Mouse (Mus musculus): ENCODE results near the gene Arhgef28. TPM values are rescaled to one million over a fixed set of nuclear protein-coding genes. Genes with fewer than 3 reads are reported as not detected.
A peak's percentile ranks its signal among the peaks of the same experiment; 100 is the strongest.

Gene Arhgef28
- 10 to 100 TPM; 37.3 to 45.1 TPM for total RNA-seq (2021)

DNA sequence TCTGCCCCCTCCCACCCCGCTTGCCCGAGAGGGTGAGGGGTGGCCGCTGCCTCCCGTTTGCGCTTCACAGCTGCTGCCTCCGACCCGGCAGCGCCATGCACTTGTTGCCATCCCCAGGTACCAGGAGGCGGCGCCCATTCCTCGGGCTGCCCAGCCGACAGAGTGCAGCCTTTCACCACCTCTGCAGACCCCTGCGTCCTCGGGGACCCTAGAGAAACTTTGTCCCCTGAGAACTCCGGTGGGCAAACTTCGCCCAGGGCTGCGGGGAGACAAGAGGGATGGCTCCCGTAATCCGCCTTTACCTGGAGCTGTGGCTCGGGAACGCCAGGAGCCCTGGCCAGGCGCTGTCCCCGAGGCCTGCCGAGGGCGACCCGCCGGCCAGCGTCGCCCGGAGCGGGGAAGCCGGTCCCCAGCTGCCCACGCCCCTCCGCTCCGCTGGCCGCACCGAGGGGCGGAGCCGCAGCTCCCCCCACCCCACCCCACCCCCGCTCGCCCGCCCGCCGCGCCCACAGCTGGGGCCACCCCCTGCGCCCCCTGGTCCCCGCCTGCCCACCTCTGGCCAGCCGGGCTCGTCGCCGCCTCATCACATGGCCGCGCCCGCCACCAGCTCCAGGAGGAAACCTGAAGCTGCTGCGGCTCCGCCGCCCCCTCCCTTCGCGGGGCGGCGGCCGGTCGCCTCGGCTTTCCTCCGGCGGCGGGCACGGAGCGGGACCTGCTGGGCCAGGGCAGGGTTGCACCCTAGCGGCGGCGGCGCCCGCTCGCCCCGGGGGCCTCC lies at the start of gene Arhgef28:
Gene Arhgef28, minus strand, starts transcription at position 669 of the 775 bp plus-strand sequence.
- intact Hi-C loops (cut with DNase I): no loop called here
- DNase-seq (ENCODE audit: low spot score in 2 of 2): peak; percentile 38 to 48

- intact Hi-C loops (cut with DNase I): no loop called here
Observed at GRCm38 (mm10) chr13:98254921-98255320, 48.7 kb upstream of the Arhgef28 start.

GRCm38 (mm10) chr13:98249594-98249993 lies 43.4 kb upstream of the Arhgef28 start:
- no peak for DNase-seq (ENCODE audit: low spot score in 2 of 2)
- intact Hi-C loops (cut with DNase I): loop anchor here (10.0 kb wide), 1 partner anchor 1015 kb away; no protein-coding TSS in a partner anchor

More at GRCm38 (mm10) chr13:98254921-98255320, 48.7 kb upstream of the Arhgef28 start:
- peak; percentile 71 to 93 for DNase-seq (ENCODE audit: low spot score in 2 of 2)

DNA sequence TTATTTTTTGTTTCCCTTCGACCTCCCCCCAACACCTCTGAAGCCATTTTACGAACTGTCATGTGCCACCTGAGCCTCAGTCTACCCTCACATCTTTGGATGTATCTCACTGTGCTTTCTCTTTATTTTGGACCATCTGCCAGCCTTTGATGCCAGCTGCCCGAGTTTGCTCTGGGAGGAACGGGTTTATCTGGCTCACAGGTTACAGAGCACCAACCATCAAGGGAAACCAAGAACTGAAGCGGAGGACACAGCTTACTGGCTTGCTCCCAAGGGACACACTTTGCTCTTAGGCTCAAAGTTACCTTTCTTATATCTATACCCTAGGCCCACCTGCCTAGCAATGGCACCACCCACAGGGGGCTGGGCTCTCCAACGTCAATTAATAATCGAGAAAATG lies 39.1 kb upstream of the Arhgef28 start:
- DNase-seq (ENCODE audit: low spot score in 2 of 2): no peak
- intact Hi-C loops (cut with DNase I): loop anchor here (10.0 kb wide), 1 partner anchor 1011 kb away; no protein-coding TSS in a partner anchor

DNA sequence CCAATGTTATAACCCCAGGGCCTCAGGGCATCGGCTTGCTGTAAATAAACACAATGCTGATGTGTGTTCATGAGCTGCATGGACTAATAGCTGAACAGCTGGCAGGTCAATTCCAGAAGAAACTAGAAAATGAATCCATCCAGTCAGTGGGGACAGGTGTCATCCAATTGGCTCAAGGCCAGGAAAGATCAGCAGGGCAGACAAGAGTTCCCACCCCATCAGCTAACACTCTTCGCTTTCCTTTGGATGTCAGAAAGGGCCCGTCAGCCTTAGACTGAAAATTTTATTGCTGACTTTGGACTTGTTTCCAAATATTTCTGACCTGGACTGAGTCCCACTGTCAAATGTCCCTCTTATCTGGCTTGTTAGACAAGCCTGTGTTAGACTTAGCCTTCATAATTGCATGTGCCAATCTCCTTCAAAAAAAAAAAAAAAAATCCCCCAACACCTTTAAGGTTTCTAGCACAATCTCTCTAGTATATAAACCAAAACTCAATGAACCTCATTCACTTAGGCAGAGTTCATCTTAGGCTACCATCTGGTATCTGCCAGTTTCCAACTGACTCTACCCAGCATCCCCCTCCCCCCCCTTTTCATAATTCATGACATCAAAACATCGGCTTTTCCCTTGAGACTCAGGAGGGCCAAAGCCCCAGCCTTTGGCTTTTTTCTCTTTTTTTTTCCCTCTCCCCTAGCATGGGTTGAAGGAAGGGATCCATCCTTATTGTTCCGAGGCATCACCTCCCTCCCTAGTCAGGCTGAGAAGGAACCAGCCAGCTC lies 38.5 kb upstream of the Arhgef28 start:
- DNase-seq (ENCODE audit: low spot score in 2 of 2): no peak
- intact Hi-C loops (cut with DNase I): loop anchor here (10.0 kb wide), 1 partner anchor 1010 kb away; no protein-coding TSS in a partner anchor

GRCm38 (mm10) chr13:98241531-98242282 lies 35.5 kb upstream of the Arhgef28 start:
- no peak for DNase-seq (ENCODE audit: low spot score in 2 of 2)
- intact Hi-C loops (cut with DNase I): loop anchor here (10.0 kb wide), 1 partner anchor 1007 kb away; no protein-coding TSS in a partner anchor

GRCm38 (mm10) chr13:98239978-98240641 lies 33.9 kb upstream of the Arhgef28 start:
- intact Hi-C loops (cut with DNase I): loop anchor here (1.0 to 10.0 kb wide), 2 partner anchors 209 to 1005 kb away; no protein-coding TSS in a partner anchor
- peak; percentile 81 to 88 for DNase-seq (ENCODE audit: low spot score in 2 of 2)

- DNase-seq (ENCODE audit: low spot score in 2 of 2): peak in 1 of 2 experiments; percentile 21
- intact Hi-C loops (cut with DNase I): no loop called here
Observed at GRCm38 (mm10) chr13:98235451-98235850, 29.2 kb upstream of the Arhgef28 start.

- DNase-seq (ENCODE audit: low spot score in 2 of 2): no peak
- intact Hi-C loops (cut with DNase I): no loop called here
Observed at GRCm38 (mm10) chr13:98230511-98230910, 24.3 kb upstream of the Arhgef28 start.

DNA sequence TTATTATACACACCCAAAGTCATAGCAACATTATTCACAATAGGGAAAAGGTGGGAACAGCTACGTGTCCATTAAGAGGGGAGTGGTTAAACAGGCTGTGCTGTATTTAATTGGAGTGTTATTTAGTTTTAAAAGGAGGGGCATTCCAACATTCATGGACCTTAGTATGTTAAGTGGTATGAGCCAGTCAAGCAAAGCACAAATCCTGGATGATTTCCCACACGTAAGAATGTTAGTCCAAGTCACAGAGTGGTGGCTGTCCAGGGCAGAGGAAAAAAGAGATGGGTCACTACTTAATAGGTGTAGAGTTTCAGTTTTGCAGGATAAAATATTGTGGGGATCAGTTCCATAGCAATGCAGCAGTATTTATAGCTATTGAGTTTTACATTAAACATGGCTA lies 20.0 kb upstream of the Arhgef28 start:
- intact Hi-C loops (cut with DNase I): no loop called here
- DNase-seq (ENCODE audit: low spot score in 2 of 2): no peak

DNA sequence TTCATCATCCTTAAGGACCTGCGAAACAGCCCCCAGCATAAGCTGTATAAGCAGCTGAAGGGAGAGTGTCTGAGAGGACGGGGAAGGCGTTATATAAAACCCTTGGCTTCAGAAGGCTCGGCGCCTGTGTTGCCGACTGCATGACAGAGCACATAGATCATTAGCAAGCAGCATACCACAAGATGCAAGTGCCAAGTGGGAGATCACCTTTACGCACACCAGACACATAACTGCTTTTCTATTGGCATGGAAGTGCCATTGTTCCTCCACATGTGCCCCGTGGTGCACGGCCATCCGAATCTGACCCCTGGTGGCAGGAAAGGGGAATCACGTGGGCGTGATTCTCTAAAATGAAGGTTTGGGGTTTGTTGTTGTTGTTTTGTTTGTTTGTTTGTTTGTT lies 16.6 kb upstream of the Arhgef28 start:
- intact Hi-C loops (cut with DNase I): loop anchor here (1.0 kb wide), 1 partner anchor 191 kb away; no protein-coding TSS in a partner anchor
- peak in 1 of 2 experiments; percentile 9 for DNase-seq (ENCODE audit: low spot score in 2 of 2)

- DNase-seq (ENCODE audit: low spot score in 2 of 2): no peak
Observed at GRCm38 (mm10) chr13:98210137-98210536, 3.9 kb upstream of the Arhgef28 start.

DNA sequence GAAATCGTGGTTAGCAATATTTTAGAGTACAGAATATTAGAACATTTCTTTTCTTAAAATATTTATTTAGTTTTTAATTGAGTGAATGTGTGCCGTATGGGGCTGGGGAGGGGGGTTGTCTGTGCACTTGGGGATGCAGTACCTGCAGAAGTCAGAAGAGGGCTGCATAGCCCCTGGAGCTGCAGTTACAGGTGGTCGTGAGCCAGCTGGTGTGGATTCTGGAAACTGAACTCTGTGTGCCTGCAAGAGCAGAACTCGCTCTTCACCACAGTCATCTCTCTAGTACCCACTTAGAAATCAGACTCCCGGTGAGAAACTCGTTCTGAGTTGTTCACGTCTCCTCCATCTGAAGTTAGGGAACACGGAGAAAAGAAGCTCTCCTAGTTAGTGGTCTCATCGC lies 2.6 kb upstream of the Arhgef28 start:
- DNase-seq (ENCODE audit: low spot score in 2 of 2): peak in 1 of 2 experiments; percentile 39
- intact Hi-C loops (cut with DNase I): no loop called here

More at GRCm38 (mm10) chr13:98210137-98210536, 3.9 kb upstream of the Arhgef28 start:
- intact Hi-C loops (cut with DNase I): no loop called here

DNA sequence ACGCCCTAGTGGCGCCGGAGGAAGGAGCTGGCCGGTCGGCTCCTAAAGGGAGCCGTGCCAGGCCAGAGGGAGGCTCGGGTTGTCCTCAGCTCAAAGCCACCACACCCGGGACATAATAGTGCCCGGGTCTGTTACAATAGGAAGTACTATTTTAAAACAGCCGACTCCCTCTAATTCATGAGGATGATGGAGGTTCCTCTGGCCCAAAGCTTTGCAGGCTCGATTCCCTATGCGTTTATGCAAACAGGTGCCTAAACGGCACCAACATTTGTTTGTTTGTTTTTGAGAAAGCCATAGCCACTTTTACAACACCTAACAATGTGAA lies 269 bp upstream of the Arhgef28 start:
- DNase-seq (ENCODE audit: low spot score in 2 of 2): no peak
- intact Hi-C loops (cut with DNase I): no loop called here

GRCm38 (mm10) chr13:98205111-98205510 lies 1.1 kb downstream of the Arhgef28 start:
- DNase-seq (ENCODE audit: low spot score in 2 of 2): no peak
- intact Hi-C loops (cut with DNase I): no loop called here

DNA sequence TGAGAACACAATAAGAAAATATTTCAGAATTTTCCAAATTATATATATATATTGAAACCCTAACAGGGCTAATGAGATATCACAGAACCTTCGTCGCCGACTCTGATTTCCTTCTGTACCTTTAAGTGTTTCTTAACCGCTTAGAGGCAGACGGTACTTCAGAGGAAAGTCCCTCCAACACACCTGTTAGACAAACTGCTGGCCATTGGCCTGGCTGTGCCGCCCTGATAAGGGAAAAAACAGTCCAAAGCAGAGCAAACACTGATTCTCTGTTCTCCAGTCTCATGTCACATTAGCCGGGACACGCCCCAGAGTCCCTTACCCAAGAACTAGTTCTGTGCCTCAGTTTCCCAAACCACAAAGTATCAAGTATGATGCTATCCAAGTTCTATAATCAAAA lies 1.9 kb downstream of the Arhgef28 start:
- no peak for DNase-seq (ENCODE audit: low spot score in 2 of 2)
- intact Hi-C loops (cut with DNase I): no loop called here

DNA sequence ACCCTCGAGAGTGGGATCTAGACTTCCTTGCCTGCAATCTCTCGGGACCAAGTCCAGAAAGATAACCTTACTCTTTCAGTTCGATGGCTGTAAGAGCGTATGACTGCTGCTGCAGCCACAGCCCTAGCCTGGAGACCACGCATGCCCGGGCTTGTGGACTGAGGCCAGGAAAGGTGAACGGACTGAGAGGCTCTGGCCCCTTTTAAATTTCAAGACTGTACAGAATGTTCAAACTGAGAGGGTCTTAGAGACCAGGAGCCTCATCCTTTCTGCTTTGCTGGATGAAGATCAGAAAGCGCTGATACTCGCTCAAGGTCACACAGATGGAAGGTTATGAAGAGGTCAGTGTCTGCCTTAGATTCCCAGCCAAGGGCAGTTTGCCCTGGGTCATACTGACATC lies 4.8 kb downstream of the Arhgef28 start:
- intact Hi-C loops (cut with DNase I): no loop called here

GRCm38 (mm10) chr13:98192596-98192995 lies 13.6 kb downstream of the Arhgef28 start:
- no peak for DNase-seq (ENCODE audit: low spot score in 2 of 2)
- intact Hi-C loops (cut with DNase I): no loop called here

More for the DNA sequence above, 4.8 kb downstream of the Arhgef28 start:
- DNase-seq (ENCODE audit: low spot score in 2 of 2): no peak

DNA sequence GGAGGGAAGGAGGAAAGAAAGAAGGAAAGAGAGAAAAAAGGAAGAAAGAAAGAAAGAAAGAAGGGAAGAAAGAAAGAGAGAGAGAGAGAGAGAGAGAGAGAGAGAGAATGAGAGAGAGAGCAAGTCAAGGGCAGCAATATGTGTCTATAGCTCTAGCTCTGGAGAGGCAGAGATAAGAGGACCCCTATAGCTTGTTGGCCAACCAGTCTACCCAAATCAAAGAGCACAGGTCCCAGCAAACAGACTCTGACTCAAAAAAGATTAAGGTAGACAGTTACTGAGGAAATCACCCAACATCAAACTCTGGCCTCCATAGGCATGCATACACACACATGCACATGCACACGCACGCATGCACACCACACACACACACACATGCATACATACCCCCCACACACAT lies 17.7 kb downstream of the Arhgef28 start:
- DNase-seq (ENCODE audit: low spot score in 2 of 2): no peak
- intact Hi-C loops (cut with DNase I): no loop called here
